Mouse (Mus musculus) olfactory bulb, adult 2 months (tissue): Measurements from ENCODE around the gene Utp15. TPM values are rescaled to one million over a fixed set of nuclear protein-coding genes. Genes with fewer than 3 reads are reported as not detected.

Experiments
- H3K27ac ChIP-seq: fragments of 200-500 bp; 2 replicates; pipeline ENCODE4 v1.5.1; 2012; ENCODE audit warnings: low read depth, low read length; ENCODE audit not compliant: insufficient read depth
- H3K4me1 ChIP-seq: fragments of 200-500 bp; 2 replicates; pipeline ENCODE4 v1.6.1; 2012; ENCODE audit warnings: low read length; ENCODE audit not compliant: control insufficient read depth, insufficient read depth
- H3K4me3 ChIP-seq: fragments of 200-500 bp; 2 replicates; pipeline ENCODE4 v1.5.1; 2012; ENCODE audit warnings: mild to moderate bottlenecking, low read depth, low read length, moderate library complexity; ENCODE audit not compliant: insufficient read depth
- CTCF ChIP-seq: fragments of 200-500 bp; IDR thresholded peaks from 2 replicates; pipeline ENCODE4 v1.5.1; 2012; ENCODE audit warnings: low read depth, mild to moderate bottlenecking, low read length, moderate library complexity; ENCODE audit not compliant: insufficient read depth
- POLR2A ChIP-seq: fragments of 200-500 bp; IDR thresholded peaks from 2 replicates; pipeline ENCODE4 v1.6.1; 2012; ENCODE audit warnings: mild to moderate bottlenecking, low read depth, low read length, moderate library complexity; ENCODE audit not compliant: insufficient read depth
- WGBS: fragments of 180-500 bp; shearing (Covaris S2); methylation state at CpG from one replicate; pipeline ENCODE4 v1.1.7; 2018; 5-methylcytosine and 5-hydroxymethylcytosine counted together
- polyA plus RNA-seq: library from polyadenylated mRNA; stranded (reverse); fragments of >200 nt; gene quantifications from 2 replicates; pipeline ENCODE4 v1.2.4, GENCODE M21; 2012; ENCODE audit warnings: low replicate concordance; ENCODE audit not compliant: missing spikeins, insufficient read depth, insufficient read length

Gene Utp15
- not detected in 2 replicates for polyA plus RNA-seq

GRCm38 (mm10) chr13:98262636-98263457 lies at the start of gene Utp15, which contains the start of gene Ankra2:
Gene Utp15 (minus strand): TSS chr13:98263041.
Gene Ankra2 (plus strand): TSS chr13:98263074.
- TF ChIP-seq CTCF: 0 out of 2 replicates have a peak, but pooled peaks have one; percentile 10
- TF ChIP-seq POLR2A: peak; percentile 80; the same call in 1 of the 2 replicates
- Histone ChIP-seq H3K4me3 (peak within 1 kb of the TSS; percentile 99), H3K27ac (peak within 1 kb of the TSS; percentile 85), H3K4me1 (peaks cover 2% of the 10 kb centered on the region; the same call in 1 of the 2 replicates)
- under 1% methylated on average over 71 of the region's 71 CpGs for WGBS

- no peak for TF ChIP-seq CTCF
- no peak for TF ChIP-seq POLR2A
- no peaks in the 10 kb centered on the region for H3K4me1 ChIP-seq
- WGBS: 90% methylated on average over 5 of the region's 5 CpGs
- no peak overlapping the region for H3K4me3 ChIP-seq
- no peak overlapping the region for H3K27ac ChIP-seq
Measured at GRCm38 (mm10) chr13:98311597-98311996, 48.8 kb upstream of the Utp15 start.

- TF ChIP-seq CTCF (no peak), POLR2A (no peak)
- H3K4me3 ChIP-seq: no peak overlapping the region
- 80% methylated on average over 4 of the region's 4 CpGs for WGBS
- peaks cover 5% of the 10 kb centered on the region; the same call in 1 of the 2 replicates for H3K4me1 ChIP-seq
- no peak overlapping the region for H3K27ac ChIP-seq
Measured at GRCm38 (mm10) chr13:98308724-98309123, 45.9 kb upstream of the Utp15 start.

- WGBS: 84% methylated on average over 5 of the region's 5 CpGs
- Histone ChIP-seq H3K4me1 (peaks cover 5% of the 10 kb centered on the region; the same call in 1 of the 2 replicates), H3K27ac (no peak overlapping the region), H3K4me3 (no peak overlapping the region)
- TF ChIP-seq POLR2A (no peak), CTCF (no peak)
Measured at GRCm38 (mm10) chr13:98308004-98308403, 45.2 kb upstream of the Utp15 start.

GRCm38 (mm10) chr13:98306852-98307475 lies 44.1 kb upstream of the Utp15 start:
- 39% methylated on average over 14 of the region's 14 CpGs for WGBS
- Histone ChIP-seq H3K27ac (no peak overlapping the region), H3K4me3 (no peak overlapping the region), H3K4me1 (peaks cover 5% of the 10 kb centered on the region; the same call in 1 of the 2 replicates)
- no peak for TF ChIP-seq CTCF
- no peak for TF ChIP-seq POLR2A

- Histone ChIP-seq H3K4me3 (no peak overlapping the region), H3K4me1 (peaks cover 5% of the 10 kb centered on the region; the same call in 1 of the 2 replicates), H3K27ac (peak overlapping the region; percentile 45; the same call in 1 of the 2 replicates)
- TF ChIP-seq CTCF (no peak), POLR2A (no peak)
- 21% methylated on average over 5 of the region's 5 CpGs for WGBS
Measured at GRCm38 (mm10) chr13:98306393-98306792, 43.6 kb upstream of the Utp15 start.

- H3K4me3 ChIP-seq: no peak overlapping the region
- TF ChIP-seq CTCF (no peak), POLR2A (no peak)
- 91% methylated on average over 9 of the region's 9 CpGs for WGBS
- peaks cover 5% of the 10 kb centered on the region; the same call in 1 of the 2 replicates for H3K4me1 ChIP-seq
- no peak overlapping the region for H3K27ac ChIP-seq
Measured at GRCm38 (mm10) chr13:98305257-98305656, 42.4 kb upstream of the Utp15 start.

GRCm38 (mm10) chr13:98298833-98299758 lies 36.3 kb upstream of the Utp15 start:
- Histone ChIP-seq H3K4me3 (no peak overlapping the region), H3K27ac (no peak overlapping the region), H3K4me1 (peaks cover 4% of the 10 kb centered on the region; the same call in 1 of the 2 replicates)
- WGBS: 39% methylated on average over 21 of the region's 21 CpGs
- TF ChIP-seq CTCF: 0 out of 2 replicates have a peak, but pooled peaks have one; percentile 26
- no peak for TF ChIP-seq POLR2A
